Mouse (Mus musculus): ENCODE data around the gene Ly6g6d.

DNA sequence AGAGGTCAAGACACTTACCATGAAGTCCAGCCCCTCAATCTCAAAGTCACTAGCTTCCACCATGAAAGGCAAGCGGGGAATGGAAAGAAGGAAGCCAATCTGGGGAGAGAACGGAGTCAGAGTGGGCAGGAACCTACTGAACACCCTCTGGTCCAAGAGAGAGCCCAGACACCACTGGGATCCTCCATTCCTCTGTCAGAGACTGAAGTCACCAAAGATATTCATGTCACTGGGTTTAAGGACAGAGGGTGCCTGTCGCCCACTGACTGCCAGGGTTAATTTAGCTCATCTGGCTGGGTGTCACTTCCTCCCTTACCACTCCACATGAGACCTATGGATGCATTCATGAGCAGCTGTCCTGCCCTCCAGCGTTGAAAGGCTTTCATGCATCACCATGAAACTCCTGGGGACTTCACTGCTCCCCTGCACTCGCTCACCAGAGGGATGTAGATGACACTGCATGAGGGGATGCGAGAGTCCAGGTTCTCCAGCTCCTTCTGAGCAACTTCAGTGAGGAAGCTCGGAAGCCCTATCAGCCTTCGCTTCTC, 45.5 kb downstream of the Ly6g6d start:
- no peak for TF ChIP-seq CTCF (IDR thresholded peaks at IDR 0.05; ENCODE audit: borderline replicate concordance, extremely low read depth, insufficient read depth, insufficient read length)
- TF ChIP-seq POLR2A (IDR thresholded peaks at IDR 0.05; ENCODE audit: borderline replicate concordance, extremely low read depth, insufficient read depth, insufficient read length, poor library complexity, severe bottlenecking) = no peak

Data from brain, embryonic 14.5 days (tissue).